Mouse (Mus musculus): ENCODE measurements around the gene Lrrc27.
A peak's percentile ranks its signal among the peaks of the same experiment; 100 is the strongest.

Gene Lrrc27

DNA sequence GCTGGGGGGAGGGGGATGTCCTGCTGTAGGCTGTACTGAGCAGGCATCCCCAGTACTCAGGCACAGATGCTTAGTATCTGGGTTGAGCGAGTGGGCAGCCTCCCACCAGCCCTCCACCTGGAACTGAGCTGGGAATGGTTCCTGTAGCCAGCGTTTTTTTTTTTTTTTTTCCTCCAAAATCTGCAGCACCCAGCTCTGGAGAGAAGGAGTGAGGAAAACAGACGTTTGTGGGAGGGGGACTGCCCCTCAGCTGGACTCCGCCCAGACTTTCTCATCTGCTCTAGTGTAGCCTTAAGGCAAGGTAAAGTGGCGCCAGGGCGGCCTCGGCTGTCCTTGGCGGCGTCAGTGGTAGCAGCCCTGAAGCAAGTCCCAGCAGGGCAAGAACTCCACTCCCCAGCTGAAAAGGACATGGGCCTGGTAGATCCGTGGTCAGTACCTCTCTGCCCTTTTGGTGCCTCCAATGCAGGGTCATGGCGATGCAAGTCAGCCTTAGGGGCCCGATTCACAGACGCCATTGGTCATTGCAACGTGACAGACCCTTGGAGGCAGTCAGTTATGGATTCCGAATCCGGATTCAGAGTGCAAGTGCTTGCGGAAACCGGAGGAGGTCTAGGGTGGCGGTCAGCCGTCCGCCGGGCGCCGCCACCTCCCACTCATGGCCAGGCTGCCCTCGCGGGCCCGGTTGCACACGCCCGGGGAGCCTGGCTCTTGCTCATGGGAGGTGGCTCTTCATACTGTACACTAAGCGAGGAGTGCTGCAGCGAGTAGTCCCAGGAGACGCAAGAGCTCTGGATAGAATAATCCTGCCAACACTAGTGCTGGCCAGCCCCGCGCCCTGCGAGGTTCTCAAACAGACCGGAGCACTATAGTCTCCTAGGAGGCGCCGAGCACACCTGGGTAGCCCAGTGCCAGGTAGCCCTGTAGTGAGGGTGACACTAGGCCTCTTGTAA is 34.4 kb downstream of the Lrrc27 start:
- peak; percentile 75 for DNase-seq

DNA sequence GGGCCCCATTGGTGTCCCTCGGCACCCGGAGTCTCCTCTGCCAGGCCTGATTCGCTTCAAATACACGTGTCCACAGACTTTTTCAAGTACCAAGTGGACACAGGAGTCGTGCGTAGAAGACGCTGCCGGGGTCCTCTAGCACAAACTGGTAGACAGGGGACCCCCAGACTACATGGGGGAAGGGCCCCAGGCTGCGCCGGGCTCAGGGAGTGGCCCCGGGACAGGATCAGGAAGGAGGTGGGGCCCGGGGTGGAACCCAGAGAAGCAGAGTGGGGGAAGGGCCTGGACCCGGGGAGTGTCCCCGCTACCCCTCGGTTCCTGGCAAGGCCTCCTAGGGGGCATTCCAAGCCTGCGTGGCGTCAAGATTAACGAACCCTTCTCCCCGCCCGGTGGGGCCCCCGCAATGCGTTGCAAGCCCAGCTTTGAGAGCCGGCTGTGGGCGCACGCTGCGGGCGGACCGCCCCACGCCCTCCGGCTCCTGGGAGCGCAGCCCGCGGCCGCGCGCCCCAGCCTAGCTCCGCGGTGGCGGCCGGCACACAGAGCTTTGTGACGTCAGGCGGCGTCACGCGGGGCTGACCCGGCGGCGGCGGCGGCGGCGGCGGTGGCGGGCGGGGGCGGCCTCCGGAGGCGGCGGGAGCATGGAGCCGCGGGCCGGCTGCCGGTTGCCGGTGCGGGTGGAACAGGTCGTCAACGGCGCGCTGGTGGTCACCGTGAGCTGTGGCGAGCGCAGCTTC is 35.3 kb downstream of the Lrrc27 start, which contains the start of gene Pwwp2b:
Gene Pwwp2b (plus strand): TSS at position 602 of the 734 bp plus-strand sequence.
- peak; percentile 87 for DNase-seq

DNA sequence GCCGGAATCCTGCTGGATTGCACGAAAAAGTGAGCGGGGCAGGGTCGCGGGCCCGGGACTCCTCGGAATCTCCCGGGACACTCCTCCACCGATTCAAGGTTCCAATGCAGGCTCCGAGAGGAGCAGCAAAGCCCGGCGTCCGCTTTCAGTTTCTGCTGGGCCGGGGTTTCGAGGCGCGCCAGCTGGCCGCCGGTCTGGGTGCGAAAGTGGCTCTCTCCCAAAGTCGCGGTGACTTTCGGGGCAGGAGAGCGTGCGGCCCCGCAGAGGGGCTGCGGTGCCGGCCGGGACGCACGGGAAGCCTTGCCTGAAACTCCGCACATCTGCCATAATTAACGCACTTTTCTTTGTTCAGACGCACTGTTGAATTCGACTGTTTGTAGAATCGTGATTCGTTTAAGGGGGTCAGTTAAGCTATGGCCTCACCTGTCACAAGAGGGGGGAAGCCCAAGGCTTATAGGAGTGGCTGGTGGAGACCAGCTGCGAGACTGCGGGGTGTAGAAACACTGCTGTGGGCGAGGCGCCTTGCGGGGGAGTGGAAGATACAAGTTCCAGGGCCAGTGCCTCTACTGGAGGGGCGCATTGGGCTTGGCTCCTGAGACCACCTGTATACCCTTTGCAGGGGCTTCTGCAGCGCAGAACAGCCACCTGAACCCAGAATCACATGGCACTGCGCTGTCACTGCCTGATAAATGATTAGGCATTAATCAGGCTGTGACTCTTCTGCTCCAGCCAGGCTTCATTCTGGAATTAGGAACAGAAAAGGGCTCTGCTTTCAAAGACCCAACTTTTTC is 36.0 kb downstream of the Lrrc27 start:
- DNase-seq = no peak

GRCm38 (mm10) chr7:139249406-139250210 is 36.8 kb downstream of the Lrrc27 start:
- no peak for DNase-seq

DNA sequence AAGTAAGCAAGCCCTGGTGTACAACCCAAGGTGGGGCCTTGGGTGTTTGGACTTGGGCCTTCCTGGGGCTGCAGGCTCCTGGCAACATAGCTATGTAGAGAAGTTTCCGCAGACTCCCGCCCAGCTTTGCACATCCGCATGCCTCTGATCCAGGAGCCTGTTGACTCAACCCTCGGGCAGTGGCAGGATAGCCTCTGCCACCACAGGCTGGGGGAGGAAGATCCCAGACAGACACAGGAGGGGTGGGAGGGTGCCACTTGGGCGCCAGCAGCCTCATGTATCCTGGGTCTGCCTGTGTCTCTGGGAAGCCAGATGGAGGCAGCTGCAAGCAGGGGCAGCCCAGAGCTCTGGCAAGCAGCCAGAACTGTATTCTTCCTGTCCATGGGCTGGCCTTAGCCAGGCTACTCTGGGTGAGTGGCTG is 39.1 kb downstream of the Lrrc27 start:
- DNase-seq = peak; percentile 65

DNA sequence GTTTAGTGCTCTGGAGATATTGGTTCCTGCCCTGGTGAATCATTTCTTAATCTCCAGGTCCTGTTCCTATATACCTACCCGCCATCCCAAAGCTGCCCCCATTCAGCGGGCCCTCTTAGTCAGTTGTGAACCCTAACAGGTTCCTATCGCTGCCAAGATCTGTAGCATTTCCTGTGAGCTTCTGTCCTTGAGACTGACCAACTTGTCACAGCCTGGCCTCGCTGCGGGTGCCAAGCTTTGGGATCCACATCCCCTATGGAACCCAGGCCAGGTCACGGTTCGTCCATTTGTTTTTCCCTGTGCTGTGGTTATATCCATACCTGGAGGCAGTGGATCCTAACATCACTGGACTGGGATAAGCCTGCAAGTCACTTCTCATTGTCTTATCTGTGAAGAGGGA is 39.8 kb downstream of the Lrrc27 start:
- no peak for DNase-seq

DNA sequence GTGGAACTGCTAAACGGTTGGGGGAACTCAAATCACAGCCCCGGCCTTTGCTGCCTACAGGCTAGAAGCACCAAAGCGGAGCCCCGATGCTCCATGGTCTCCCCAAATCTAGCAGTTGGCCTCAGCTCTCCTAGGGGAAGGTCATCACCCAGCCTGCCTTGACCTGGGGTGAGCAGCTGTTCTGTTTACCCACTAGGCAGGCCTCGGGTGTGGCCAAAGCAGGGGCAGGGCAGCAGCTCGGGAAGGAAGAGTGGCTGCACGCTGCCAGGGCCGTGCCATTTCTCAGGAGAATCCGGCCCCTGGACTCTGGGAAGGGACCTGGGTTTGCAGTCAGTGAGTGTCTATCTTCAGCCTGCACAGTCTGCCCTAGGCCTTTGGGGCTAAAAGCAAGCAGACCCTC is 40.2 kb downstream of the Lrrc27 start:
- no peak for DNase-seq

GRCm38 (mm10) chr7:139253462-139253861 is 40.7 kb downstream of the Lrrc27 start:
- DNase-seq = no peak

GRCm38 (mm10) chr7:139254626-139255025 is 41.8 kb downstream of the Lrrc27 start:
- DNase-seq = no peak

GRCm38 (mm10) chr7:139257752-139258542 is 45.2 kb downstream of the Lrrc27 start:
- DNase-seq = peak; percentile 64

GRCm38 (mm10) chr7:139264337-139264736 is 51.5 kb downstream of the Lrrc27 start:
- DNase-seq = no peak

DNA sequence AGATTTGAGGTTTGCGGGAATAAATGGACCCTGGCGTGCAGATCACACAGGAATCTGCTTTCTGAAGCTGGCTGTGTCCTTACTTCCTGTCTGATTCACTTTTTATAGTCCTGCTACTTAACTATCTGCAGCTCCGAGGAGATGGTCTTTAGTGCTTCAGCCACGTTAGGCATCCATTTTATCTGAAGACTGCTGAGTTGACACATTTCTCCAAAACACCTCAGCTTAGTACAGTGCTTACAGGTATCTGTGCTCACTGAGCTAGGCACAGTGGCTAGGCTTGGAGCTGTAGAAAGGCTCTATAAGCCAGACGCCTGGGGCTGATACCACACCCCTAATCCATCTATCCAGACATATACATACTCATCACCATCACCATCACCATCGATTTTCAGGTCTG is 52.8 kb downstream of the Lrrc27 start:
- DNase-seq = no peak

- no peak for DNase-seq
These were observed 53.6 kb downstream of the Lrrc27 start for GRCm38 (mm10) chr7:139266431-139266830.

GRCm38 (mm10) chr7:139266886-139267870 is 54.4 kb downstream of the Lrrc27 start:
- no peak for DNase-seq

GRCm38 (mm10) chr7:139270738-139271137 is 58.0 kb downstream of the Lrrc27 start:
- DNase-seq = no peak

- no peak for DNase-seq
These were observed 59.1 kb downstream of the Lrrc27 start for GRCm38 (mm10) chr7:139271871-139272270.

DNA sequence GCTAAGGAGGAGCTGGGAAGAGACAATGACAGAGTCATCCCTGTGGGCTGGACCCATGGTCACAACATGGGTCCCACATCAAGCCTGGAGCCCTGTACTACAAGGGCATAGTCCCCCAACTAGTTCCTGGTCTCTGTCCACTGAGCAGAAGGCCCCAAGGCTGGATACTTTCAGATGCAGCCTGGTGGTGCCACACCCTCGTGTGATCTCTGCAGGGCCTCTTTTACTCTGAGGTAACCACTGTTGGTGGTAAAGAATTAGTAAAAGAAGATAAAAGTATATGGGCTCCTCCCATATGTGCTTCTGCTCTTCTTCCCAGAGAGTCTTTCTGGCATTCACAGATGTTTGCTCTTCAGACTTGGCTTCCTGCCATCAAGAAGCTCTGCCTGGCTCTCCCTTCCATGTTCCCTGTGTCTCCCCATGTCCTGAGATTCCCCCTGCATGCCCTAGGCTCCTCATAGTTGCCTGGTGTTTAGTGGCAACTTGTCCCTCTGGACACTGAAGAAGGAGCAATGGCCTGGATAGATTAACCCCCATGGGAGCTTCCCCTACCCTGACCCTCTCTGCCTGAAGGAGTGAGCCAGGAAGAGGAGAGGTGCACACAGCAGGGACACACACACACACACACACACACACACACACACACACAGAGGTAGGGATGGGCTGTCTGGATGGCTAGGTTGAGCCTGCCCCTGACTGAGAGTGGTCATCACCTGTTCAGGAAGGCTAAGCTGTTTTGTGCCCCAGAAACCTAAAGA is 60.0 kb downstream of the Lrrc27 start:
- no peak for DNase-seq

- DNase-seq = peak; percentile 45
These were observed 60.6 kb downstream of the Lrrc27 start for GRCm38 (mm10) chr7:139273397-139273719.

GRCm38 (mm10) chr7:139275586-139275985 is 62.8 kb downstream of the Lrrc27 start:
- DNase-seq = no peak
